Mouse (Mus musculus): ENCODE measurements at regions not wholly inside any gene's neighbourhood (a gene's known extent, or its start where the extent isn't known, plus 50 kb on each side); places are given as distances from the start of the nearest gene placed in this dataset.

DNA sequence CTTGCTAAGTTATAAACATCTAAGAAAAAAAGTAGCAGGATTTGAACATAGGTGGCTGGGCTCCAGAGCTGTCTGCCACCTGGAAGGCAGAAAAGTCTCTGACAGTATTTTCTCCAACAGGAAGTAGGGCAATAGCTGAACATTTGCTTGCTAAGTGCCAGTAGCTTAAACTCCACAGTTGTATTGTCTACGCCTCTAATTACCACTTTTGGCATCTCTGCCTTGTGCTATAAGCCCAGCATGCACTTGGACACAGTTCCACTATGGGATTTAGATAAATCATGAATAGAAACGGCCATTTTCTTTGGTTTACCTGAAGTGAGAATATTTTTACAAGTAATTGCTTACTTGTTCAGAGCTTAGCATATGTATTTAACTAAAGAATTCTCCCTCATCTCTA is 213.8 kb upstream of the Grm3 start:
- TF ChIP-seq EP300 (IDR thresholded peaks at IDR 0.05; ENCODE audit: low read depth) = no peak
- no peak for TF ChIP-seq CTCF (IDR thresholded peaks at IDR 0.05; ENCODE audit: low read depth)

Measured in liver, postnatal 0 days (tissue).